Mouse (Mus musculus) v-Abl transformed pro-B cells (cell line): ENCODE results near the gene Txn2.
"Not testable (repeated sequence)": the region's sequence is repeated elsewhere in the genome, so short reads cannot be mapped to it uniquely, and the experiment has no call there.

Experiments
- in situ Hi-C, 2 experiments: fragments of 400-800 bp; cut with MboI; formaldehyde crosslinking; loops; one replicate each; pipeline ENCODE4 v1.15.1; 2025; ENCODE audit not compliant: unreplicated experiment in 2 of 2

Gene Txn2

GRCm38 (mm10) chr15:77885945-77886344 lies 42.9 kb downstream of the Txn2 start:
- in situ Hi-C loops = no loop called here

- in situ Hi-C loops = no loop called here
Observed at GRCm38 (mm10) chr15:77885159-77885558, 43.6 kb downstream of the Txn2 start.

- in situ Hi-C loops = no loop called here
Observed at GRCm38 (mm10) chr15:77883697-77884010, 45.2 kb downstream of the Txn2 start.

GRCm38 (mm10) chr15:77882797-77883696 lies 45.8 kb downstream of the Txn2 start:
- in situ Hi-C loops = no loop called here

GRCm38 (mm10) chr15:77882297-77882696 lies 46.5 kb downstream of the Txn2 start:
- in situ Hi-C loops = no loop called here

GRCm38 (mm10) chr15:77881698-77882097 lies 47.1 kb downstream of the Txn2 start:
- in situ Hi-C loops = no loop called here

GRCm38 (mm10) chr15:77880738-77881137 lies 48.1 kb downstream of the Txn2 start:
- in situ Hi-C loops = no loop called here

GRCm38 (mm10) chr15:77879756-77880155 lies 49.0 kb downstream of the Txn2 start:
- in situ Hi-C loops = no loop called here

GRCm38 (mm10) chr15:77877209-77877608 lies 51.6 kb downstream of the Txn2 start:
- in situ Hi-C loops = no loop called here

GRCm38 (mm10) chr15:77876716-77877115 lies 52.1 kb downstream of the Txn2 start:
- in situ Hi-C loops = no loop called here

- in situ Hi-C loops = no loop called here
Observed at GRCm38 (mm10) chr15:77875953-77876352, 52.9 kb downstream of the Txn2 start.

GRCm38 (mm10) chr15:77874807-77875206 lies 54.0 kb downstream of the Txn2 start:
- in situ Hi-C loops = no loop called here

- in situ Hi-C loops = no loop called here
Observed at GRCm38 (mm10) chr15:77874310-77874709, 54.5 kb downstream of the Txn2 start.

GRCm38 (mm10) chr15:77873564-77873963 lies 55.2 kb downstream of the Txn2 start:
- in situ Hi-C loops = no loop called here

GRCm38 (mm10) chr15:77872996-77873395 lies 55.8 kb downstream of the Txn2 start:
- in situ Hi-C loops = no loop called here

- in situ Hi-C loops = no loop called here
Observed at GRCm38 (mm10) chr15:77868340-77868739, 60.5 kb downstream of the Txn2 start.

GRCm38 (mm10) chr15:77867231-77867968 lies 61.4 kb downstream of the Txn2 start:
- in situ Hi-C loops = not testable (repeated sequence)

- in situ Hi-C loops = no loop called here
Observed at GRCm38 (mm10) chr15:77866583-77867220, 62.1 kb downstream of the Txn2 start.
